Mouse (Mus musculus) thymus, adult 18-20 months (tissue): ENCODE data around the gene Frmd4a.
"Not testable (repeated sequence)": the region's sequence is repeated elsewhere in the genome, so short reads cannot be mapped to it uniquely, and the experiment has no call there.

Source experiments
- DNase-seq, 2 experiments: peaks; one replicate each; pipeline ENCODE4 v3.0.0; 2022; ENCODE audit warnings: mixed read lengths in 2 of 2

The Frmd4a gene

GRCm38 (mm10) chr2:4222497-4222828 lies 204.9 kb downstream of the Frmd4a start:
- no peak for DNase-seq

GRCm38 (mm10) chr2:4223316-4223715 lies 205.8 kb downstream of the Frmd4a start:
- DNase-seq: no peak

DNA sequence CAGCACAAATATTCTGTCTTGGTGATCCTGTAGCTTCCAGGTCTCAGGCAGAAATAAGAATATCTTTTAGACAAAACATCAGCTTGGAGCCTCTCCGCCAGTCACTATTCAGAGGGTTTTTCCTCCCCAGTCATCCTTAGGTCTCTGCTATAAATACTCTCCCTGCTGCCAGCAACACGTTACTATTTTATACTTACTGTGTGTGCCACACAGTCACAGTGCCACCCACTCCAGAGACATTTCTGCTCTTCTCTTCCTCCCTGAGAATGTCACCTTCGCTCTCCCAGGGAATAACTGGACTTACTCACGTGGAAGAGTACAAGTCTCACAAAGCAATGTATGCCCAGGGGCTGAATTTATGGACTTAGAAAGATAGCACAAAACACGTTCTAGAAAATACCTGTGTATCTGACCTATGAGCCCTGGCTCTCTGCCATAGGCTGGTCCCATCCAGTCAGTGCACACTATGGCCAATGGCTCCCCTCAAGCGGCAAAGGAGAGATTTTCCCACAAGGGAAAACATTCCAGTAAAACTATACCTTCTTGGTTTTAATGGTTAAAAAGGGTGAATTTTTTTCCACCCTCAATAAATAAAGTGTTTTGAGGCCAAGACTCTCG lies 209.5 kb downstream of the Frmd4a start:
- DNase-seq: no peak

DNA sequence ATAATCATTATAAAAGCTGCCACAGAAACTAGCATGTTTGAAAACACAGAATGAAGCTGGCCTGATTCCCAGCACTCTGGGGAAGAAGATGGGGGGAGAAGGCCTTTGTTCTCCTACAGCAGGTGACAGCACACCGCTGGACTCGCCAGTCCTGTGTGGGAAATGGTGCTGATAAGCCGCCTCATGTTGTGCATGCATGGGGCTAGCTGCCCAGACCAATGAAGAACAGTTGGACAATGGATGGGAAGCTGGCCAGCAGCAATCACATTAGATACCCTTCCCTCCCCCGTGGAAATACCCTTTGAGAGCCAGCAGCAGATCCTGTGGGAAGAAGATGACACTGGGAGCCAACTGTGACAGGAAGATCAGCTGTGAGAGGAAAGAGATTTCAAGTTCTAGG lies 210.0 kb downstream of the Frmd4a start:
- no peak for DNase-seq

GRCm38 (mm10) chr2:4228510-4228909 lies 211.0 kb downstream of the Frmd4a start:
- DNase-seq: no peak

DNA sequence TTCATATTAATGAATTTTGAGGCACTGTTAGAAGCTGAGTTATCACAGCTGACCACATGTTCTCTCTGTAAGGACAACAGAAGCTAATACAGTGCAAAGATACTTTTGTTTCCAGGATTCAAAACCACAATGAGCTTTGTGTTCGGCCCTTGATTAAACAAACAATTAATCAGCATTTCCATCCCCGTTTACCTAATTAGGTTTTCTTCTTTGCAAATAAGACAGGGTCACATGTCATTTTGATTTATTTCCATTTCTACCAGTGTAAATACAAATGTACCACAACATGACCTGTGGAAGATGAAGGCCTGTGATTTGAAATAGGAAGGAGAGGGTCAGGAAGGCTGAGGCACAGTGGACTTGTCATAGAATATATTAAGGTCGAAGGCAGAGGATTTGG lies 214.8 kb downstream of the Frmd4a start:
- DNase-seq: no peak

- no peak for DNase-seq
Measured at GRCm38 (mm10) chr2:4232761-4233322, 215.3 kb downstream of the Frmd4a start.

DNA sequence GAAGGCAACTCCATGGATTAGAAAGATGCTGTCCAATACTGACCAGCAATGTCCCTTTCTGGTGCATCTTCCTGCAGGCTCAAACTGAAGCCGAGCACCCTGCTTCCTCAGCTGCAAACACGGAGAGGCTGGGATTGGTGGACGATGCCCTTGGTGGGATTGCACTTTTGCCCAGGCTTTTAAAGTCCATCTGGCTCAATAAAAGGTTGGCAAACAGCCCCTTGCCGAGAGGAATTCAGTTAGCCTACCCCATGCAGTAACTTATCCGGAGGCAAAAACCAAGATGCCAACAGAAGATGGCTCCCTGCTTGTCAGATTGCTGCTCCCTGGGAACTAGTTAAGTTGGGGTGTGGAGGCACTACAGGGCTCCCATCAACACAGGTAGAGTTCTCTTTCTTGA lies 220.2 kb downstream of the Frmd4a start:
- no peak for DNase-seq

DNA sequence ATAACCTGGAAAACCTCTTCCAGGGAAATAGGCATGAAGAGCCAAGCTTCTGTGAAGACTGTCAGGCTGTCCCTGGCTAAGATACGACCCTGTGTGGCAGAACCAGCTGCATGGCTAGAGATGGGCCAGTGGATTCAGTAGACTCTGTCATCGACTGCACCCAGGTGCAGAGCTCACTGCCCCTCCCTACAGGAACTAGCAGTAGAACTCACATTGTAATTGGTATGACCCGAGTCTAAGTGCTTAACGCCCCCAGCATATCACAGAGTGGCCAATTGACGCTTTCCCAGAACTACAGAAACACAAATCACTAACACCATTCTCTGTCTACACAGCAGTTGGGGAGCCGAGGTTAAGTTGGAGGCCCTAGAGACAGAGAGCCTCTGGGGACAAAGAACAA lies 232.2 kb downstream of the Frmd4a start:
- DNase-seq: no peak

DNA sequence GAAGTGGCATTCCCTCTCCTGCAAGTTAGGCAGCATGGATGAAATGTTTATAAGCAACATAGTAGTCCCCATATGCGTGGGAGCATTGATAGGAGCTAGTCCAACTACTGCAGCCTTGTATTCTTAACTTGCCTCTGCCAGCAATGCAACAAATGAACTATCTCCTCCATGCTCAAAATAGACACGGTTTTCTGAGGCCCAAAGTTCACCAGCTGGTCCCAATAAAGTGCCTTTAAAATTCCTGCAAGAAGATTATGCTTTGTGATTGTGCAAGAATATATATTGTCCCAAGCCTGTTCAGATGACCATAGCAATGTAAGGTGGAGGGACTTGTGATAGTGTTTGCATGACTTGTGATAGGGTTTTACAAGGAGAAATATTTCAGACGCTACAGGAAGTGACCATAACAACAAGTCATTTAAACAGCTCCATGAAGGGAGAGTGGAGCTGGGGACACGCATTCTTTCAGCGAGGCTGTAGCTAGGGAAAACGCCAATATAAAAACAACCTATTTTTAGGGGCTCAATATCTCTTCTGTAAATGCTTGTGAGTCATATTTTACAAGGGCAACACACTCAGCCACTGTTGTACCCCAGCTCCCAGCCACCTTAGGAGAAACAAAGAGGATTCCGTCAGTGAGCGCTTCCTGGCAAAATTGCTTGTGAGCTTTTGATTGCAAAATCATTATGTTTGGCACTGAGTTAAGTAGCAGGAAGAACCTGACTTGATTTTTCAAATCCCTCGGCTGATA lies 235.2 kb downstream of the Frmd4a start:
- DNase-seq: no peak

DNA sequence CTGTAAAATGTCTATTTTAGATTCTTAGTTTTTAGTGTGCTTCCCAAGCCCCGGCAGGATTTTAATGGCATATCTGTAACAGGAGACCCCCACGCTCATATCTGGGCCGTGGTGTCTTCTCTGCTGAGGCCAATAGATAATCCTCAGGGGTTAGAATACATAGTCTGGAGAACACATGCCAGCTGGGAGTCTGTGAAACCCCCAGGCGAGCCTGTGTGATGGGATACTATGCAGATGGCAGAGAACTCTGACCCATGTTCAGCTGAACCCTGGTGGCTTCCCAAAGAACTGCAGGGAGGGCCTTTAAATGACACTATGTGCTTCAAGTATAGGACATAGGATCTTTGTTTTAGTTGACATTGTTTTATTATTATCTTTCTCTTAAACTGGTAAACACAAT lies 235.8 kb downstream of the Frmd4a start:
- no peak for DNase-seq

- no peak for DNase-seq
Measured at GRCm38 (mm10) chr2:4254083-4254482, 236.6 kb downstream of the Frmd4a start.

DNA sequence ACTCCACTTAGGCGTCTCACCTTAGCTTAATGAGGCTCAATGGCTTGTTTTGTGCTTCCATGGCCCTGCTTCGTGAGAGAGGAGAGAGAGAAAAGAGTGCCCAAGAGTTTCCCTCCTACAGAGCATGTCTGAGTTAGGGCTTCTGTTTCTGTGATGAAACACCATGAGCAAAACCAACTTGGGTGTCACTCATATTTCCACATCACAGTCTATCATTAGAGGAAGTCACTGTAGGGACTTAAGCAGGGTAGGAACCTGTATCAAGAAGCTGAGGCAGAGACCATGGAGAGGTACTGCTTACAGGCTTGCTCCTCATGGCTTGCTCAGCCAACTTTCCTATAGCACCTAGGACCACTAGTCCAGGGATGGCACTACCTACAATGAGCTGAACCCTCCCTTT lies 238.7 kb downstream of the Frmd4a start:
- no peak for DNase-seq

DNA sequence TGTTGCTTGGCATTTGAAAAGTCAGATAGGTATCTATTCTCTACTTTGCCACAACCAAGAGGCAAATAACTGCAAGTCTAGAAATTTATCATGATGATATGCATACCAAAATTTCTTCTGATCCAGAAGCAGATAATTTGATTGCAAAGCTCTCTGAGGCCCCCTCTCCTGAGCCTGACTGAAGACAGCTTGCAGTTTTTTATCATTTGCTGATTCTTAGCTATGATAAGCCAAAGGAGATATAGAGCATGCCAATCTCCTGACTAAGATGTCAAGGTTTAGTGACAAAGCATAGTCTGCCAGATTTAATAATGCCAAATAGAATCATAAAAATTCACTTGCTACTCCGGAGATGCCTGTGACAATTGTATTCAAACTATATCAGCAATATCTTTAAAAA lies 240.1 kb downstream of the Frmd4a start:
- DNase-seq: no peak

DNA sequence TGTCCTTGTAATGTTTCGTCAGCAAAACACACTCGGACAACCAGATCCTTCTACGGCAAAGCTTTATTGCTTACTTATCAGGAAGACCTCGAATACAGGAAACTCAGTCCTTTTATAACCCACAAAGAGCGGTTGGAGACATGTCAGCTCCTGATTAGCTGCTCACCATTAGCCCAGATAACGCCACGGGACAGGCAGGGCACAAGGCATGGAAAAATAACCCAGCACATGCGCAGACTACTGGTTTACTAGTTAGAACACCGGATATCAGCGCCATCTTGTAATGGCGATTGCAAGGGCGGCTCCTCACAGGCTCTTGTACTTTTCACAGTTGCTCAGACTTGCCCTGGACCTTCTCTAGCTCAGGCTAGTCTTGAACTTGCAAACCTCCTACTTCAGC lies 241.3 kb downstream of the Frmd4a start:
- DNase-seq: not testable (repeated sequence)

DNA sequence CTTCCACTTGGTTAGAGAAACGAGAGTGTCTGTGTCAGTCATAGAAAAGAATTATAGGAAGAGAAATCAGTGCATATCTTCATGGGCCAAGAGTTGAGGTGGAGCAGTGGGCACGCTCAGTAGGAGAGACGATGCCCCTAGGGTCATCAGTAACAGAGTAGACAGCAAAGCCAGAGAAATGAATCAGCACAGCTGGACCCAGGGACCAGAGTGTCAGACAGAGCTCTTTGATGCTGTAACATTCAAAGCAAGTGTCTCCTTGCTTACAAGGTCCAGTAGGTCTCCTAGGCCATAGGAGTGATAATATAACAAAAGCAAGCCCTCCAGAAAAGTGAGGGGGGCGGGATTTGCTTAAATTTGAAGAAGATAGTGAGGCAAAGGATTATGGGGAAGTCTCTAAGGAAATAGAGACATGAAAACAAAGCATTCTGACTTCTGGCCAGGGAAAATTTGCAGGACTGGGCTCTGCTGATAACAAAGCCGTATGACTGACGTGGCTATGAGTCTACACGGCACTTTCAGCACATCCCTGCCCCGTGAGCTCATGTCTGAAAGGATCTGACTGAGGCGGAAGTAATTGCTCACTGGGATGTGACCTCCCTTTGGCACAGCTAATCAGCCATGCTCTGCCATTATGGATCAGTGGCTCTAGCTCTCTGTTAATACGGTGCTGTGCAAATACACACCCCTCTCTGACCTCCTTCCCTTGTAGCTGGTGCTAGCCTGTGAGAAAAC lies 243.0 kb downstream of the Frmd4a start:
- no peak for DNase-seq

GRCm38 (mm10) chr2:4262667-4263066 lies 245.2 kb downstream of the Frmd4a start:
- DNase-seq: no peak

DNA sequence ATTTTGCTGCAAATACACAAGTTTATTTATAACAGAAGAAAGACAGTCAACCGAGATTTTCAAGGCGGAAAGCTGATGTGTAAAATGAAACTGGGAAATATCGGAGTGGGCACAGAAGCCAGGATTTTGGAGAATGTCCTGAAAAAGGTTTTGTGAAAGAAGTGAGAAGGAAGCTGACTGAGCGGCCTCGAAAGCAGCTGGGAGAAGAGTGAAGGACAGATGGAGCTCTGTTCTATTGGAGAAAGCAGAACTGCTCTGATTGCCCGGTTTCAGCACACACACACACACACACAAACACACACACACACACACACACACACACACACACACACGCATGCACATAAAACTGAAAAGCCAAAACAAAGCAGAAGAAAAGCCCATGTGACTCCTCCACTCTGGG lies 249.9 kb downstream of the Frmd4a start:
- DNase-seq: no peak

DNA sequence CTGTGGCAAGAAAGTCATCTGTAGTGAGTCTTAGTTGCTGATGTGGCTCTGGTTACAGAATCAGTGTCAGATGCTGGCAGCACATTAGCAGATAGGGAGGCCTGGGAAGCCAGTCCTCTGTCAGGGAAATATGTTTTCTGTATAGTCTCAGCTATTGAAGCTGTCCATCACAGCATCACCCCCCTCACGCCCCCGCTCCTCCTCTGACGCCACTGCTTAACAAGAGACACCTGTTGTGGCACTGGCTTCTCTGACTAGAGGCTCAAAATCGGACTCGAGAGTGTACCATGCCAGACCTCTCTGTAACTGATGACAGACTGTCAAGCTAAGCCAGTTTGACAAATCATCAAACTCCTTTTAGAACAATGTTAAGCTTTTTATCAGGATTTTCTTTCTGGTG lies 265.3 kb downstream of the Frmd4a start:
- DNase-seq: no peak

DNA sequence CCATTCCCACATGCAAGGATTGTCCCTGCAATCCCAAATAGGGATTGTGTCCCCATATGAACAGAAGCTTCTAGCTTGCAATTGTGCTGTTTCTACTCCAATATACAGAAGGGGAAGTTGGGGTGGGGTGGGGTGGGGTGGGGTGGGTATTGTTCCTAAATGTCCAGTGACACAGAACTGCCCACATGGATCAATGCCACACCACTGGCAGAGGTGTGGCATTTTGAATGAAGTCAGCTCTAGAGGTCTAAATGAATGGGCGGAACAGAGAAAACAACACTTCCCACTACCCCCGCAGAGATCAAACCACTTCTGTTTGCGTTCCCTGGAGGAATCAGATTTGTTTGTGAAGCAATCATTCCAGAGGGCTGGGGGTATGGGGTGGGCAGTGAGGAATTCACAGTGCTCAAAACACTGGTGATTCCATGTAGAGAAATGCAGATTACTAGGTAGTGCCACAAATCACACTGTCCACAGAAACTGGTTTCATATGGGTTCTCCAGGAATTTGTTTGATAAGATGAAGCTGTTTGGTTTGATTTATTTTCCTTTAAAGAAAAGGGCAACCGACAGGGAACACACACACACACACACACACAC lies 268.3 kb downstream of the Frmd4a start:
- no peak for DNase-seq

GRCm38 (mm10) chr2:4286390-4286901 lies 268.9 kb downstream of the Frmd4a start:
- DNase-seq: no peak

- DNase-seq: no peak
Measured at GRCm38 (mm10) chr2:4290475-4290874, 273.0 kb downstream of the Frmd4a start.

GRCm38 (mm10) chr2:4291100-4291499 lies 273.6 kb downstream of the Frmd4a start:
- DNase-seq: no peak
